Mouse (Mus musculus): ENCODE data around the gene Plcd3.
A peak's percentile ranks its signal among the peaks of the same experiment; 100 is the strongest.

The Plcd3 gene

DNA sequence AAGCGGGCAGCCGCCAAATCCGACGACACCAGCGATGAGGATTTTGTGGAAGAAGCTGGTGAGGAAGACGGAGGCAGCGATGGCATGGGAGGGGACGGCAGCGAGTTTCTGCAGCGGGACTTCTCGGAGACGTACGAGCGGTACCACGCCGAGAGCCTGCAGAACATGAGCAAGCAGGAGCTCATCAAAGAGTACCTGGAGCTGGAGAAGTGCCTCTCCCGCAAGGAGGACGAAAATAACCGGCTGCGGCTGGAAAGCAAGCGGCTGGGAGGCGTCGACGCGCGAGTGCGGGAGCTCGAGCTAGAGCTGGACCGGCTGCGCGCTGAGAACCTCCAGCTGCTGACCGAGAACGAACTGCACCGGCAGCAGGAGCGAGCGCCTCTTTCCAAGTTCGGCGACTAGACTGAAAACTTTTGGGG lies 16.1 kb upstream of the Plcd3 start:
- DNase-seq (ENCODE audit: low read depth, low spot score): no peak

DNA sequence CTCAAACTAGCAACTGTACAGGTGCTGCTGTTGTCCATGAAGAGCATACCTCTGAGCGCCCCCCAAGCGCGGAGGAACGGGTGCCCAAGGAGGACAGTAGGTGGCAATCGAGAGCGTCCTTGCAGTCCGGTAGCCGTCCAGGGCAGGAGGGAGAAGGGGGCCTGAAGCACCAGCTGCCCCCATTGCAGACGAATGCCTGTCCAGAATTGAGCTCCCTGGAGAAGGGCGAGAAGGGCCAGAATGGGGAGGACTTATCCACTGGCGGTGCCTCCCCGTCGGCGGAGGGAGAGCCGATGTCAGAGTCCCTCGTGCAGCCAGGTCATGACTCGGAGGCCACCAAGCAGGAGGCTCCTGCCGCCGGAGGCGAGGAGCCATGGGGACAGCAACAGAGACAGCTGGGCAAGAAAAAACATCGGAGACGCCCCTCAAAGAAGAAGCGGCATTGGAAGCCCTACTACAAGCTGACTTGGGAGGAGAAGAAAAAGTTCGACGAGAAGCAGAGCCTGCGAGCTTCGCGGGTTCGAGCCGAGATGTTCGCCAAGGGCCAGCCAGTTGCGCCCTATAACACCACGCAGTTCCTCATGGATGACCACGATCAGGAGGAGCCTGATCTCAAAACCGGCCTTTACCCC lies 15.6 kb upstream of the Plcd3 start:
- DNase-seq (ENCODE audit: low read depth, low spot score): peak; percentile 72

DNA sequence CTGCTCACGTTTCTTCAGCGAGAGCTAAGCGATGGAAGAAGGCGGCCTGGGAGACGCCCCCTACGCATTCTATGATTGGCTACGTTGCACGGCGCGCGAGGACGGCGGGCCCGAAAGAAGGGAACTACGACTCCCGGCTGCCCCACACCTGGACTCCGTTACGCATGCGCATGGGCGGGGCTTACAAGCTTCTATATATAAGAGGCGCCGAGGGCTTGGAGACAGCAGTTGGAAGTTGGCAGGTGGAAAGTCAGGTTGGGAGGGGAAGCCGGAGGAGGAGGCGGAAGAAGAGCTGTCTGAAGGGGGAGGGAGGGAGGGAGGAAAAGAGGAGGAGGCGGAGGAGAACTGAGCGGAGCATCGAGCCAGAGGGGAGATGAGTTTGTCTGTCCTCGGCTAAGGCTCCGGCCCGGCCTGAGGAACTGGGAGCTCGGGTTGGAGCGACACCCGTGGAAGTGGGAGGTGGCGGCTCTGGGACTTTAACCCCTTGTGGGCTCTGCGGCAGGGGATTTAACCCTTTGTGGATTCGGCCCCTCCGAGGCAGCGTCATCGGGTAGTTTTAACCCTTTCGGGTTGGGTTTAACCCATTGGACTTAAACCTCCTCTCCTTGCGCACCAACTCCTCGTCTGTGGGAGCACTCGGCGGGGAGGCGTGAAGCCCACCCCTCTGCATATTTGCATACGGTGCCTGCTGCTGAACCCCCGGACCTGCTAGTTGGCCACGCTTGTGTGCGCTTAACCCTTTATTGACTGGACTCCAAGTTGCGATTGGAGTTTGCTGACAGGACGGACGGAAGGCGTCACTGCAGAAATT lies 14.8 kb upstream of the Plcd3 start, which contains the start of gene Hexim1:
Gene Hexim1 (plus strand): TSS at position 224 of the 811 bp plus-strand sequence.
- DNase-seq (ENCODE audit: low read depth, low spot score): peak; percentile 100

DNA sequence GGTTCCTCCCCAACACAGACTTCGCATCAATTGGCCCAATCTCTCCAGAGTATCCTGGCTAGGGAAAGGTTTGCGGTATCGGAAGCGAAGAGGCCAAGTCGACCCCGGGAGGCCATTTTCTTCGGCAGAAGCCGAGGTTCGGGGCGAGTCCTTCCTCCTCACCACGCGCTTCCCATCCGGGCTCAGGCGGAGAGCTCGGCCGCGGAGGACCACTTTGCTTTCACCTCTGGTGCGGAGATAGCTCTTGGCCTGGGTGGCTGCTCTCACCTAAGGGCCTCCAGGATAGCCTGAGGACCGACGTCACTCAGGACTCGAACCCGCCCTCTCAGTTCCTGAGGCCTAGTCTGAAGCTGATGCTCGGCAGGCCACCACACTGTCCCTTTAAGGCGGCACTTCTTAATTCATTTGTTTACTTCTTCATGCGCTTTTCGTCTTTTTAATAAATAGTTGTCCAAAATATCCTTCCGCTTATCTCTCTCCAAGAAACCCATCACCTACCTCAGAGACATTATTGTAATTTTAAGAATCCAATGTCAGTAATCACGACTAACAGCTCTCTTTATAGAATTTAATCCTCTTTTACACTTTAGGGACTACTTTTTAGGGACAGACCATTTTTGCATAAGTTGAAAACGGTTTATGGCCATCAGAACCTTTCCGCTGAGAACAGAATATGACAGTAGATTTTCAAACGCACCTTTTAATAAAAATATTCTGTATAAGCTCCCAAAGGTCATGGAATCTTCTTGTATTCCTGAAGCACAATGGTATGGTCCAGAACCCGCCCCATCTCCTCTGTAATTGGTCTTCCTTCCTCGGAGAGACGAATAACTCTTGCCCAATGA lies 13.9 kb upstream of the Plcd3 start:
- peak; percentile 91 for DNase-seq (ENCODE audit: low read depth, low spot score)

DNA sequence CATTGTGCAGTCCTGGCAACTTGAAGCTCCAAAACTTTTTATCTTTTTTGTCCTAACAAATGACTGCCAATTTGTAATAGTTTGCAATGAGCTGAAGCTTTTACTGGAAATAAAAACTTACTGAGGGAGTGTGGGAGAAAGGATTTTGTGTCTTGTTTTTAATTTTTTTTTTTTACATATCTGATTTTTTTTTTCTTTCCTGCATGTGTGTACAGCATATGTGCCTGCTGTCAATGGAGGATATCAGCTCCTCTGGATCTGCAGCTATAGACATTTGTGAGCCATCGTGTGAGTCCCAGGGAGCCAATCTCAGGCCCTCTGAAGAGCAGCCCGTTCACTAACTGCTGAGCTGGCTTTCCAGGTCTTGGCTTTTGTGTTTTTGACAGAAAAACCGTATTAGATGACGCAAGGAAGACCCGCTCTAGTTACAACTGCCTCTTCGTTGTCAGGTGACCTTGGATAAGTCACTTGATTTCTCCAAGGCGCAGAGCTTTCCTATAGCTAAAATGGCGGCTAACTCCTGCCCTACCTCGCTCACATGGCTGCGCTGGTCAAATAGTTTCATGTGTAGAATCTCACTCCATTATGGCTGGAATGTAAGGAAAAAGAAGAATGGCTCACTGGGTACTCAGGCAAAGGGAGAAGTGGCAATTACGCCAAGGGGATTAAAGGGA lies 12.9 kb upstream of the Plcd3 start:
- no peak for DNase-seq (ENCODE audit: low read depth, low spot score)

DNA sequence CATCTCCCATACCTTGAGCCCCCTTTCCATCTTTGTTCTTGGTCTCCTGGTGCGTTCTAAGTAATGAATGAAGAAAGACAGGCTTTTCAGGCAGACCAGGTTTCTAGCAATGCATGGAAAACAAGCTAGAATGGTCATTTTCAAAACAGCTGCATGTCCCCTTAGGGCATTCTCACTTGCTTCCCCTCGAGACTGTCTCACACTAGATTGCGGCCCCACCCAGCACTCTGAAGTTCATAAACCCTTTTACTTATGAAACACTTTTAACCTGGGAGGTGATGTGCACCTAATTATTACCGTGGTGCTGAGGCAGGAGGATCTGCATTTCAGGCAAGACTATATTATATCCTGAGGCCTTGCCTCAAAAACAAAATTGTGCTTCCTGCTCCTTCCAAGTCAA lies 12.3 kb upstream of the Plcd3 start:
- no peak for DNase-seq (ENCODE audit: low read depth, low spot score)

GRCm38 (mm10) chr11:103113005-103113404 lies 11.5 kb upstream of the Plcd3 start:
- DNase-seq (ENCODE audit: low read depth, low spot score): no peak

DNA sequence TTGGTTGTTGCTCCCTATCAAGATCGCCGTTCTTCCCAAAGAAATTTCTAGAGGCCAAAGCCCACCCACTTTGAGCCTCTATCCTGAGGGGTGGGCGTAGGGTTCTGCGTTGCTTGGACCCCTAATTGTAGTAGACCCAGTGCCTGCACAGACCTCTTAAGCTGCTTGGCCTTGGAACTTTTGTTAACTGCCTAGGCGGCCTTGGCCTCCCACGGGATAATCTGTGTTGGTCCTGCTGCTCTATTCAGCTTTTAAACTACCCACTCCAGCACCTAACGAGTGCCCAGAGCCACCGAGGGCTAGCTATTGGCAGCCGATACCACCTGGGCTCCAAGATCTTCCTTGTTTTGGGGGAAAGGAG lies 11.1 kb upstream of the Plcd3 start:
- DNase-seq (ENCODE audit: low read depth, low spot score): no peak

DNA sequence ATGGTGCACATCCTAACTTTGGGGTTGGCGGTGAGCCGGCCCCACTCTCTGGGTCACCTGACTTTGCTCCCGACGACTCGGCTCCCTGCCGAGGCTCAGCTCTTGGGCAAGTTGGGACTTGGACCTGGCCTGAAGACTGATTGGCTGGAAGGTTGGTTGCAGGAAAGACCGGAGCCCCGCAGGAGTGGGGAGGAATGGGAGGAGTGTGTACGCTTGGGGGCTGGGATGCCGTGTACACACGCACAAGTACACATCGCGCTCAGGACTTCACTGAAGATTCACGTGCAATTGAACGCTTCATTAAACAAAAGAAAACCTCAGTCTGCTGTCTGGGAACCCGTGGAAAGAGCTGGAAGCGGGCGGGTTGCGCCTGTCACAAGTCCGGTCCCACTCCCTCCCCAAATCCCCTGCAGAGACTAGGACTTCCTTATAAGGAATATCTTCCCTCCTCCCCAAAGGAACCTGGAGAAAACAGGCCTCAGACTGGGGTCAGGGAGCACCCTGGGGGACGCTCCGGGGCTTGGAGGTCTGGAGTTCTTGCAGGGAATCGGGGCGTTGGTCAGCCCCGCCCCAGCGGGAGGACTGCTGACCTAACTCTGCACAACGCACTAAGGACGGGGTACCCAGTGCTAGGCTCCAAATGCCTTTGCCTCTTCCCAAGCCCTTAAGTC lies 10.6 kb upstream of the Plcd3 start:
- DNase-seq (ENCODE audit: low read depth, low spot score): no peak

DNA sequence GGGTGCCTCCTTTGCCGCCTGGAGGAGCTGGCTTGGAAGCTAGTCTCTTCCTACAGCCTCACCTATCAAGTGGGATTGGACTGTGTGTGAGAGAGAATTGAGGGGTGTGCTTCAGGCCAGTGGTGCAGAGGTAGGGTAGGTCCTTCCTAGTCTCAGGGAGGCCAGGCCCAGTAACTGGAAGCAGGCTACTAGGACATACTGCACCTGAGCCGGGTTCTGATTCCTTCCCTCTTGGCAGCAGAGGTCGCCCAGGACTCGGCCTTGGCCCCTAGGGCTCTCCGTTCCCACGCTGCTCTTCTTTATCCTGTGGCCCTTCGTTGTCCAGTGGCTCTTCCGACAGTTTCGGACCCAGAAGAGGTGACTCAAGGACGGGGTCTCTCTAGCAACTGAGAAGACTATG lies 9.8 kb upstream of the Plcd3 start:
- no peak for DNase-seq (ENCODE audit: low read depth, low spot score)

- no peak for DNase-seq (ENCODE audit: low read depth, low spot score)
These were observed 4.9 kb upstream of the Plcd3 start for GRCm38 (mm10) chr11:103106386-103106785.

GRCm38 (mm10) chr11:103105810-103106209 lies 4.4 kb upstream of the Plcd3 start:
- no peak for DNase-seq (ENCODE audit: low read depth, low spot score)

DNA sequence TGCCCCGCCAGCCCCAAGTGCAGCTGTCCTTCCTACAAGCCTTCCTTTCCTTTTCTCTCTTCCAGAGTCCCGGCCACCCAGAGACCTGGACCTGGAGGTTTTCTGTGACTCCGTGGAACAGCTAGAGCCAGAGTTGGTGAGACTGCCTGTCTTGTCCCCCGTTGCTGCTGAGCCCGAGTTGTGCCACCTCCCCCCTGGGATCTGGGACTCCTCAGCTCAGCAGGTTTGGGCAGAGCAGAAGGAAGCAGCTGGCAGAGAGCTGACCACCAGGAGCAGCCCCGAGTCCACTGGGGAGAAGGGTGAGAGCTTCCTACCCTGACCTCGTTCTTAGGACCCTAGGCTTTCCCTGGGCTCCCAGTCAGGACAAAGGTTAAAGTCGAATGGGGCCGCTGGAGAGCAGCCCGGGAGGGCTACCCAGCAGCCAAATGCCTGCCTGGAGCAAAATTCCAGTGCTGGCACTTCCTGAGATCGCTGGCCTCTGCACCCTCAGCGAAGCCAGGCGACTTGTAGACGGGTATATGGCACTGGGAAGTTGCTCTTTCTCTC lies 3.8 kb upstream of the Plcd3 start:
- no peak for DNase-seq (ENCODE audit: low read depth, low spot score)

GRCm38 (mm10) chr11:103104469-103104868 lies 3.0 kb upstream of the Plcd3 start:
- DNase-seq (ENCODE audit: low read depth, low spot score): no peak

DNA sequence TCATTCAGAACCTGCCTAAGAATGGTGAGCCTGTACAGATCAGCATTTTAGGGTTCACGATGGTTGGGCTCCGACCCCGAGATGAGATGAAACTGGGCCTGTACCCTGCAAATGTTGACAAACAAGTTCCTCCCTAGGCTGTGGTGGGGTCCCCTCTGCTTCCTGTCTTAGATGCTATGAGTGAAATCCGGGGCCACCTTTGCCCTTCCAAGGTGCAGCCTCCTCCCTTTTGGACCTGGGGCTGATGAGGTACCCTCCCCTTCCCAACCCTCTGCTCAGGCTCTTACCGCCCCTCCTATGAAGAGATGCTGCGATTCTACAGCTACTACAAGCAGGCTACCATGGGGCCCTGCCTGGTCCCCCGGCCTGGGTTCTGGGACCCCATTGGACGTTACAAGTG lies 2.2 kb upstream of the Plcd3 start:
- no peak for DNase-seq (ENCODE audit: low read depth, low spot score)

GRCm38 (mm10) chr11:103102725-103103349 lies 1.4 kb upstream of the Plcd3 start:
- DNase-seq (ENCODE audit: low read depth, low spot score): peak; percentile 98

DNA sequence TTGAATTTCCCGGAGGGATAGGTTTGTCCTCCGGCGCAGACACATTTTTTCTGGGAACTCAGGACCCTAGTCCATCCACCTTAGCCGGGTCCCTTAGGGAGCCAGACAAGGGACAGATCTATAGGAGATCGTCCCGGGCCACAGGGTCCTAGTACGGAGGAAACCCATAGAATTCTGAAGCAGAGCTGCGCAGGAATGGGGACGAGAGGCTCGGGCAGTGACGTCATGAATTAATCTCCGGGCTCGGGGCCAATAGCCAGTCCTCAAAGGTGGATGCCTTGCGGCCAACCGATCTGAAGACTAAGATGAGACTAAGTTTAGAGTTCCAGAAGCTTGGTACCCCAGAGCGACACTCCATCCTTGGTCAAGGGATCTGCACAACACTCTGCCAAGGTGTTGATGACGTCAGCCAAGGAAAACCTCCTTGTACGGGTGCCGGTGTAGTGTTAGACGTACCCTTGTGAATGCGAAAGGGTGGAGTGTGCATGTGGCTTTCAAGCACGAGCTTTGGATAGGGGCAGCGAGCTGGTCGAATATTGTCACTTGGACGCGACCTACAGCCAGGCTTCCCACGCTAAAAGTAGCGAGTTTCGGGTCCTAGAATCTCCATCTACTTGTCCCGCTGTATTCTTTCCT lies 526 bp upstream of the Plcd3 start:
- DNase-seq (ENCODE audit: low read depth, low spot score): peak; percentile 63

GRCm38 (mm10) chr11:103100361-103100760 lies 1.1 kb downstream of the Plcd3 start:
- no peak for DNase-seq (ENCODE audit: low read depth, low spot score)

- DNase-seq (ENCODE audit: low read depth, low spot score): no peak
These were observed 2.0 kb downstream of the Plcd3 start for GRCm38 (mm10) chr11:103099352-103099940.
